Mouse (Mus musculus): ENCODE measurements around the gene C2cd4a.

GRCm38 (mm10) chr9:67787671-67788070 lies 44.5 kb downstream of the C2cd4a start:
- TF ChIP-seq CTCF (IDR thresholded peaks at IDR 0.05; ENCODE audit: low read depth, low read length) (no peak), TAL1 (conservative IDR thresholded peaks at IDR 0.05; ENCODE audit: low read depth, low read length) (no peak), GATA2 (IDR thresholded peaks at IDR 0.05; ENCODE audit: borderline replicate concordance, low read depth, low read length) (no peak)
